ENCODE assay signal across 26 mouse cellular contexts in the genomic region with DNA sequence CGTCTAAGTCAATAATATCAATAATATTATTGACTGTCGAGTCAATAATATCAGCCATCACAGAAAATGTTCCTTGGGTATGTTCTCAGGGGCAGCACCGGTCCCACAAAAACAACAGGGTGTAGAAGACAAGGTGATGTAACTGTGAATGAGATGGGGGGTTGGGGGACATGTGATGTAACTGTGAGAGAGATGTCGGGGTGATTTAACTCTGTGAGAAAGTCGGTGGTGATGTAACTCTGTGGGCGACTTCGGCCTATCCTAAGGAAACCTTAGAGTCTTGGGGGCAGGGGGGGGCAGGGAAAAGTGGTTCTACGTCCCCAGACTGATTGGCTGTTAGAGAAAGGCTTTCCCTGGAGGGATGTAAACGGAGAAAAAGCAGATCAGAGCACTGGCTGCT. TPM values are rescaled to one million over a fixed set of nuclear protein-coding genes. Genes with fewer than 3 reads are reported as not detected.
DNase-seq lines count a peak whose midpoint lies in the region; ATAC-seq and TF ChIP-seq lines count a peak whose summit lies in the region.
"Had no signal": no experiment of that assay in that cellular context is flagged by ENCODE, and none has a peak within 500 bp of the region (broad histone marks: within the 10 kb centered on the region; RNA-seq: fewer than 3 reads in every experiment).

No protein-coding gene starts in this region.

- no peak for TF ChIP-seq CTCF in thymus, adult 2 months (IDR thresholded peaks at IDR 0.05; ENCODE audit: borderline replicate concordance, control insufficient read depth, extremely low read depth, insufficient read depth, low read length, poor library complexity)

- WGBS in thymus, adult 2 months = 93% methylated on average over 9 of the region's 9 CpGs

- ATAC-seq in granulocyte monocyte progenitor cell, adult 5-6 weeks (replicated peaks; ENCODE audit: poor library complexity, severe bottlenecking) = peak; percentile 84
- ATAC-seq in megakaryocyte progenitor cell, adult 5-6 weeks (replicated peaks; ENCODE audit: poor library complexity) = peak; percentile 63
- ATAC-seq: activated CD4-positive, CD25-positive, alpha-beta regulatory T cell, adult 4 months; CD4-positive, CD25-positive, alpha-beta regulatory T cell, adult 4 months; forebrain, embryonic 14.5 days; forebrain, embryonic 16.5 days; Patski had no signal

- H3K36me3 ChIP-seq in thymus, adult 2 months (ENCODE audit: control insufficient read depth, insufficient read depth, low read length) = no peaks in the 10 kb centered on the region

- H3K27me3 ChIP-seq in thymus, adult 2 months (ENCODE audit: control insufficient read depth, insufficient read depth, low read length) = no peaks in the 10 kb centered on the region
- H3K27me3 ChIP-seq: CH12.LX; embryonic facial prominence, embryonic 13.5 days; embryonic facial prominence, embryonic 15.5 days; forebrain, embryonic 12.5 days; Patski had no signal

- no peak for DNase-seq in thymus, adult 2 months
- no peak for DNase-seq in thymus, postnatal 0 days (ENCODE audit: low spot score)
- no peak for DNase-seq in retina, embryonic 14.5 days (ENCODE audit: low spot score)
- DNase-seq in adrenal gland, postnatal 10 days = no peak
- DNase-seq: adrenal gland, adult 8-10 months; adrenal gland, postnatal 25 days; cerebellum, adult 11 months; cerebellum, adult 18-20 months; cerebellum, adult 8-10 months; cerebellum, adult 9-11 months; cerebellum, postnatal 14 days; cerebellum, postnatal 36 days; embryo, embryonic 11 days had no signal

- peaks cover 67% of the 10 kb centered on the region for H3K4me1 ChIP-seq in thymus, adult 2 months (replicated peaks; ENCODE audit: control insufficient read depth, insufficient read depth, low read length)
- H3K4me1 ChIP-seq: embryonic facial prominence, embryonic 13.5 days; embryonic facial prominence, embryonic 15.5 days; forebrain, embryonic 10.5 days; forebrain, embryonic 12.5 days had no signal

- H3K27ac ChIP-seq in thymus, adult 2 months (ENCODE audit: control insufficient read depth, insufficient read depth, low read length) = peak overlapping the region; percentile 95
- H3K27ac ChIP-seq: embryonic facial prominence, embryonic 13.5 days; embryonic facial prominence, embryonic 15.5 days; forebrain, embryonic 10.5 days; forebrain, embryonic 12.5 days had no signal

- no peak for TF ChIP-seq POLR2A in thymus, adult 2 months (IDR thresholded peaks at IDR 0.05; ENCODE audit: control insufficient read depth, extremely low read depth, insufficient read depth, low read length, poor library complexity)

- no peak overlapping the region for H3K4me3 ChIP-seq in thymus, adult 2 months (ENCODE audit: control insufficient read depth, insufficient read depth, low read length)
- H3K4me3 ChIP-seq: embryonic facial prominence, embryonic 13.5 days; embryonic facial prominence, embryonic 15.5 days; erythroblast, embryonic 14.5 days; forebrain, embryonic 10.5 days; forebrain, embryonic 12.5 days had no signal

RNA-seq across cellular contexts. Expression of a gene that starts 41.3 kb away (rescaled TPM):
- 23.8 and 25.4 TPM in 2 replicates for polyA plus RNA-seq in thymus, adult 2 months (2012; rRNA removed)
- 9.1 and 9.6 TPM in 2 replicates for polyA plus RNA-seq in thymus, postnatal 0 days (2015; fragmentation: Nextera tagmentation; extraction: Ambion mirVana)
- 5.7 and 6.7 TPM in 2 replicates for total RNA-seq in granulocyte monocyte progenitor cell, adult 5-6 weeks (2014; fragmentation: Nextera tagmentation)
- 5.9 and 6.8 TPM in 2 replicates for total RNA-seq in granulocyte monocyte progenitor cell, adult 5-6 weeks (2017)
- 2.4 and 3.4 TPM in 2 replicates for total RNA-seq in megakaryocyte progenitor cell, adult 5-6 weeks (2015)
- total RNA-seq in megakaryocyte progenitor cell, adult 5-6 weeks (2017) = 4.6 and 5.0 TPM in 2 replicates
- 1 to 10 TPM; 4.4 to 7.4 TPM for total RNA-seq in adrenal gland, postnatal 10 days (2021)

RNA-seq across cellular contexts. Expression of a gene that starts 41.3 kb away (rescaled TPM):
- polyA plus RNA-seq in thymus, adult 2 months (2012; rRNA removed) = 55.3 and 59.5 TPM in 2 replicates
- 34.7 and 35.0 TPM in 2 replicates for polyA plus RNA-seq in thymus, postnatal 0 days (2015; fragmentation: Nextera tagmentation; extraction: Ambion mirVana)
- total RNA-seq in granulocyte monocyte progenitor cell, adult 5-6 weeks (2014; fragmentation: Nextera tagmentation) = 38.7 and 46.7 TPM in 2 replicates
- total RNA-seq in granulocyte monocyte progenitor cell, adult 5-6 weeks (2017) = 40.8 and 42.9 TPM in 2 replicates
- 40.1 and 42.1 TPM in 2 replicates for total RNA-seq in megakaryocyte progenitor cell, adult 5-6 weeks (2015)
- total RNA-seq in megakaryocyte progenitor cell, adult 5-6 weeks (2017) = 36.3 and 38.4 TPM in 2 replicates
- 10 to 100 TPM; 24.8 to 26.9 TPM for total RNA-seq in adrenal gland, postnatal 10 days (2021)

RNA-seq across cellular contexts. Expression of a gene that starts 51.8 kb away (rescaled TPM):
- polyA plus RNA-seq in thymus, adult 2 months (2012; rRNA removed) = 33.8 and 34.0 TPM in 2 replicates
- 28.3 and 29.5 TPM in 2 replicates for polyA plus RNA-seq in thymus, postnatal 0 days (2015; fragmentation: Nextera tagmentation; extraction: Ambion mirVana)
- total RNA-seq in granulocyte monocyte progenitor cell, adult 5-6 weeks (2014; fragmentation: Nextera tagmentation) = 47.3 and 55.2 TPM in 2 replicates
- total RNA-seq in granulocyte monocyte progenitor cell, adult 5-6 weeks (2017) = 21.0 and 21.4 TPM in 2 replicates
- 79.4 and 90.2 TPM in 2 replicates for total RNA-seq in megakaryocyte progenitor cell, adult 5-6 weeks (2015)
- 22.0 and 33.4 TPM in 2 replicates for total RNA-seq in megakaryocyte progenitor cell, adult 5-6 weeks (2017)
- total RNA-seq in adrenal gland, postnatal 10 days (2021) = 10 to 100 TPM; 89.9 to 96.4 TPM
